Mouse (Mus musculus): Measurements from ENCODE around the gene Mboat1. TPM values are rescaled to one million over a fixed set of nuclear protein-coding genes. Genes with fewer than 3 reads are reported as not detected.

The Mboat1 gene
- total RNA-seq, 4 experiments from 2014 or later, result 1.8 to 2.6 (median 2.3) TPM

GRCm38 (mm10) chr13:30250341-30250905 is 114.1 kb downstream of the Mboat1 start:
- no peak for DNase-seq (ENCODE audit: low spot score in 2 of 2)

GRCm38 (mm10) chr13:30251431-30251830 is 115.1 kb downstream of the Mboat1 start:
- no peak for DNase-seq (ENCODE audit: low spot score in 2 of 2)

GRCm38 (mm10) chr13:30252692-30253091 is 116.4 kb downstream of the Mboat1 start:
- no peak for DNase-seq (ENCODE audit: low spot score in 2 of 2)

- DNase-seq (ENCODE audit: low spot score in 2 of 2), result peak in 1 of 2 experiments; percentile 30
Measured at GRCm38 (mm10) chr13:30253636-30254264, 117.5 kb downstream of the Mboat1 start.

GRCm38 (mm10) chr13:30254421-30254820 is 118.1 kb downstream of the Mboat1 start:
- no peak for DNase-seq (ENCODE audit: low spot score in 2 of 2)

- DNase-seq (ENCODE audit: low spot score in 2 of 2), result no peak
Measured at GRCm38 (mm10) chr13:30258802-30259201, 122.5 kb downstream of the Mboat1 start.

- DNase-seq (ENCODE audit: low spot score in 2 of 2), result no peak
Measured at GRCm38 (mm10) chr13:30259326-30259725, 123.0 kb downstream of the Mboat1 start.

GRCm38 (mm10) chr13:30259912-30260560 is 123.7 kb downstream of the Mboat1 start:
- DNase-seq (ENCODE audit: low spot score in 2 of 2), result peak; percentile 22 to 66

GRCm38 (mm10) chr13:30263681-30264080 is 127.4 kb downstream of the Mboat1 start:
- no peak for DNase-seq (ENCODE audit: low spot score in 2 of 2)

GRCm38 (mm10) chr13:30264303-30264702 is 128.0 kb downstream of the Mboat1 start:
- no peak for DNase-seq (ENCODE audit: low spot score in 2 of 2)

GRCm38 (mm10) chr13:30264765-30265164 is 128.5 kb downstream of the Mboat1 start:
- DNase-seq (ENCODE audit: low spot score in 2 of 2), result no peak

GRCm38 (mm10) chr13:30266036-30266435 is 129.7 kb downstream of the Mboat1 start:
- no peak for DNase-seq (ENCODE audit: low spot score in 2 of 2)

GRCm38 (mm10) chr13:30272040-30272686 is 135.9 kb downstream of the Mboat1 start:
- DNase-seq (ENCODE audit: low spot score in 2 of 2), result no peak

Other genes starting within 250 kb of the Mboat1 start
- gene E2f3, start 150.4 kb upstream of the Mboat1 start, total RNA-seq (2022), result 10 to 100 TPM; 18.5 to 21.3 (median 20.4) TPM
- 1 to 10 TPM in 1 of 4 experiments, under 1 TPM in 3; 0.76 to 1.5 (median 0.87) TPM for gene Agtr1a, start 200.0 kb downstream of the Mboat1 start, total RNA-seq (2022)